Mouse (Mus musculus) forebrain, embryonic 16.5 days (tissue): ENCODE data around the gene Ccdc69. TPM values are rescaled to one million over a fixed set of nuclear protein-coding genes. Genes with fewer than 3 reads are reported as not detected.

Experiments used
- ATAC-seq: fragments of 200-750 bp; cut with Nextera tagmentation; 2 replicates; pipeline ENCODE4 v1.8.0; 2017; ENCODE audit warnings: mild to moderate bottlenecking, moderate library complexity
- H3K27ac ChIP-seq: fragments of 300-500 bp; sonication (generic); 2 replicates; pipeline ENCODE4 v1.5.1; 2014; ENCODE audit warnings: low read length, control low read depth
- H3K27me3 ChIP-seq: fragments of 300-500 bp; sonication (generic); replicated peaks from 2 replicates; pipeline ENCODE4 v1.6.1; 2014; ENCODE audit warnings: low read length; ENCODE audit not compliant: control insufficient read depth, insufficient read depth
- H3K36me3 ChIP-seq: fragments of 300-500 bp; sonication (generic); 2 replicates; pipeline ENCODE4 v1.6.1; 2014; ENCODE audit not compliant: control insufficient read depth, insufficient read depth
- H3K4me1 ChIP-seq: fragments of 300-500 bp; sonication (generic); replicated peaks from 2 replicates; pipeline ENCODE4 v1.6.1; 2014; ENCODE audit warnings: low read length; ENCODE audit not compliant: control insufficient read depth, insufficient read depth
- H3K4me2 ChIP-seq: fragments of 300-500 bp; sonication (generic); 2 replicates; pipeline ENCODE4 v1.6.1; 2014; ENCODE audit warnings: mild to moderate bottlenecking, low read length, control low read depth
- H3K4me3 ChIP-seq: fragments of 300-500 bp; sonication (generic); replicated peaks from 2 replicates; pipeline ENCODE4 v1.5.1; 2014; ENCODE audit warnings: mild to moderate bottlenecking, low read length, control low read depth
- H3K9ac ChIP-seq: fragments of 300-500 bp; sonication (generic); replicated peaks from 2 replicates; pipeline ENCODE4 v1.6.1; 2014; ENCODE audit warnings: low read depth, low read length, control low read depth
- H3K9me3 ChIP-seq: fragments of 300-500 bp; sonication (generic); 2 replicates; pipeline ENCODE4 v1.6.1; 2016; ENCODE audit warnings: low read length; ENCODE audit not compliant: control insufficient read depth
- WGBS: fragments of 180-500 bp; shearing (Covaris S2); extraction: QIAGEN DNeasy Blood & Tissue Kit; methylation state at CpG from one replicate; pipeline ENCODE4 v1.1.7; 2014; 5-methylcytosine and 5-hydroxymethylcytosine counted together
- polyA plus RNA-seq: library from polyadenylated mRNA; unstranded; fragments of >200 nt; fragmentation: Nextera tagmentation; extraction: Ambion mirVana; gene quantifications from 2 replicates; pipeline ENCODE4 v1.2.1, GENCODE M21; 2015

The Ccdc69 gene
- polyA plus RNA-seq, 1 experiment from 2014 or later = 0.29 TPM

GRCm38 (mm10) chr11:55021859-55022258, 56.1 kb downstream of the Ccdc69 start:
- Histone ChIP-seq H3K4me3 (no peak overlapping the region), H3K27ac (peak overlapping the region; percentile 85), H3K27me3 (no peaks in the 10 kb centered on the region), H3K4me1 (peaks cover 37% of the 10 kb centered on the region), H3K9ac (no peak overlapping the region), H3K4me2 (no peak overlapping the region), H3K9me3 (no peaks in the 10 kb centered on the region), H3K36me3 (no peaks in the 10 kb centered on the region)
- no peak for ATAC-seq
- 54% methylated on average over 6 of the region's 6 CpGs for WGBS

DNA sequence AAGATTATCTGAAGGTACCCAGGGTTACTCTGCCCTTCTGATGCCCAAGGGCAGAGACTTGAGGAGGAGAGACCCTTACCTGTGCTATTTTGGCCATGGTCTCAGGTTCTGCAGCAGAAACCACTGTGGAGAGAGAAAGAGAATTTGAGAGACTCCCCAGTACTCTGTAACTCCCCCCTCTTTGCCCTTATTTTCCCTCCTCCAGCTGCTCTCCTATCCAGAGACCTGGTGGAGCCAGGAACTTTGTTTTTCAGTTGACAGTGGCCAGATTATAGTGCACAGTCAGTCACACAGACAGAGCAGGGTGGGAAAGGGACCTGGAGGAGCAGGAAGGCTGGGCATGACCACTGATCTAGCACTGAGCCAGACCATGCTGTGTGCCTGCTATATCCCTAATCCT, 56.5 kb downstream of the Ccdc69 start:
- no peak for ATAC-seq
- Histone ChIP-seq H3K9ac (no peak overlapping the region), H3K4me1 (peaks cover 36% of the 10 kb centered on the region), H3K9me3 (no peaks in the 10 kb centered on the region), H3K4me2 (no peak overlapping the region), H3K27me3 (no peaks in the 10 kb centered on the region), H3K4me3 (no peak overlapping the region), H3K27ac (no peak overlapping the region), H3K36me3 (no peaks in the 10 kb centered on the region)

- Histone ChIP-seq H3K9me3 (no peaks in the 10 kb centered on the region), H3K4me1 (peaks cover 40% of the 10 kb centered on the region), H3K27ac (no peak overlapping the region), H3K27me3 (no peaks in the 10 kb centered on the region), H3K4me3 (no peak overlapping the region), H3K4me2 (no peak overlapping the region), H3K36me3 (no peaks in the 10 kb centered on the region), H3K9ac (no peak overlapping the region)
- WGBS = 96% methylated on average over 2 of the region's 2 CpGs
- no peak for ATAC-seq
These were observed 58.2 kb downstream of the Ccdc69 start for GRCm38 (mm10) chr11:55019711-55020110.

DNA sequence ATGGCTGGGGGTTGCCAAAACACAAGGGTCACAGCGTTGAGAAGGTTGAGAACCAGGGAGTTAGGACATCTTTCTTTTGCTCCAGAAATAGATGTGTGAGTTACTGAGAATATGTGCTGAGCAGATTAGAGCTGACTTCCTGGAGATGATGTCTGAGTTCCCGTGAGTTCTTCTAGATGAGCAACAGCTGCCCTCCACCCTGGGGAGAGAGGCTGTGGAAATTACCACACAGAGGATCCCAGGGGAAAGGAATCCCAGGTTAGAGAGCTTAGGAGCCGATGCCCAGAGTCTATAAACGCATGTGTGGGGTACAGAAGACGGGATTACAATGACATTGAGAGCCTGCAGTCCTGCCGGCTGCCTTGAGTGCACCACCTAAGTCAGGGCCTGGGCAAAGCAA, 59.9 kb downstream of the Ccdc69 start:
- Histone ChIP-seq H3K4me2 (no peak overlapping the region), H3K36me3 (no peaks in the 10 kb centered on the region), H3K4me1 (peaks cover 25% of the 10 kb centered on the region), H3K27me3 (no peaks in the 10 kb centered on the region), H3K27ac (no peak overlapping the region), H3K4me3 (no peak overlapping the region), H3K9me3 (no peaks in the 10 kb centered on the region), H3K9ac (no peak overlapping the region)
- 87% methylated on average over 6 of the region's 6 CpGs for WGBS
- ATAC-seq = no peak

DNA sequence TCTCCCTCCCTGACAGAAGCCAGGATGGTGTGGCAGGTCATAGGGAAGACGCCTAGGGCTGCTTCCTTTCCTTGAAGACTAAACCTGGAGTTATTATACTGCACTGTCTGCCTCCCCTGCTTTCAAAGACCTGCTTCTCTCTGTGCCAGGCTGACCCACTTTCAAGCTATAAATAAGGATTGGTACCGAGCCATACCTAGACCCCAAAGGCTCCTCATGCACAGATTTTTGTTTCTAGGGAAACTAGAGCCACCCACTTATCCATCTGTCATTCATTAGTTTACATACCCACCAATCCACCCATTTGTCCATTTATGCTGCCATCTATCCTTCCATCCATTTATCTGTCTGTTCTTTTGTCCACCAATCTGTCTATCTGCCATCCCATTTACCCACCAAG, 60.7 kb downstream of the Ccdc69 start:
- no peaks in the 10 kb centered on the region for H3K9me3 ChIP-seq
- no peaks in the 10 kb centered on the region for H3K36me3 ChIP-seq
- H3K27ac ChIP-seq = no peak overlapping the region
- peaks cover 17% of the 10 kb centered on the region for H3K4me1 ChIP-seq
- H3K4me3 ChIP-seq = no peak overlapping the region
- no peak overlapping the region for H3K4me2 ChIP-seq
- ATAC-seq = no peak
- WGBS = 73% methylated on average over 2 of the region's 2 CpGs
- H3K9ac ChIP-seq = no peak overlapping the region
- no peaks in the 10 kb centered on the region for H3K27me3 ChIP-seq

GRCm38 (mm10) chr11:55016758-55017157, 61.2 kb downstream of the Ccdc69 start:
- no peak overlapping the region for H3K27ac ChIP-seq

DNA sequence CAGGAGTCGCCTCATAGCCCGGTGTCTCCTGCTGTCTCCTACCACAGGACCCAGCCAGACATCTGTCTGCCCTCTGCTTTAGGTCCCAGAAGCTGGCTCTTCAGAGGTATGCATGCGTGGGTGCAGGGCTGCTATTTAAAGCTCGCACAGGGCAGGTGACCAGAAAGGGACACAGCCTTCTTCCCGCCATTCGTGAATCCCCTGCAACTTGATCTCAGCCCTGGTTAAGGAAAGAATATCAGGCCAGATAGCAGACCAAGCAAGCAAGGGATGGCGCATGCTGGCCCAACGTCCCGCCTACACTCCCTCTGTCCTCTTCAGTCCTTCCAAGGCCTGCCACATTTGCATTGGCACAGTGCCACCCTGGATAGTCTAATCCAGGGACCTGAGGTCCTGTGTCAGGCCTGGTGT, 62.1 kb downstream of the Ccdc69 start:
- 0 out of 2 replicates have a peak, but pooled peaks cover 2% of the 10 kb centered on the region for H3K36me3 ChIP-seq
- H3K9me3 ChIP-seq = no peaks in the 10 kb centered on the region
- no peak overlapping the region for H3K4me3 ChIP-seq
- 44% methylated on average over 9 of the region's 9 CpGs for WGBS
- peaks cover 13% of the 10 kb centered on the region for H3K4me1 ChIP-seq
- H3K4me2 ChIP-seq = no peak overlapping the region
- H3K27ac ChIP-seq = peak overlapping the region; percentile 66
- no peaks in the 10 kb centered on the region for H3K27me3 ChIP-seq
- H3K9ac ChIP-seq = 0 out of 2 replicates have a peak overlapping the region, but pooled peaks have one; percentile 12
- peak; percentile 82 for ATAC-seq

More at GRCm38 (mm10) chr11:55016758-55017157, 61.2 kb downstream of the Ccdc69 start:
- H3K9me3 ChIP-seq = no peaks in the 10 kb centered on the region
- no peaks in the 10 kb centered on the region for H3K36me3 ChIP-seq
- 59% methylated on average over 1 of the region's 1 CpGs for WGBS
- ATAC-seq = no peak
- H3K4me1 ChIP-seq = peaks cover 13% of the 10 kb centered on the region
- H3K9ac ChIP-seq = no peak overlapping the region
- H3K4me3 ChIP-seq = no peak overlapping the region
- H3K4me2 ChIP-seq = no peak overlapping the region
- H3K27me3 ChIP-seq = no peaks in the 10 kb centered on the region

DNA sequence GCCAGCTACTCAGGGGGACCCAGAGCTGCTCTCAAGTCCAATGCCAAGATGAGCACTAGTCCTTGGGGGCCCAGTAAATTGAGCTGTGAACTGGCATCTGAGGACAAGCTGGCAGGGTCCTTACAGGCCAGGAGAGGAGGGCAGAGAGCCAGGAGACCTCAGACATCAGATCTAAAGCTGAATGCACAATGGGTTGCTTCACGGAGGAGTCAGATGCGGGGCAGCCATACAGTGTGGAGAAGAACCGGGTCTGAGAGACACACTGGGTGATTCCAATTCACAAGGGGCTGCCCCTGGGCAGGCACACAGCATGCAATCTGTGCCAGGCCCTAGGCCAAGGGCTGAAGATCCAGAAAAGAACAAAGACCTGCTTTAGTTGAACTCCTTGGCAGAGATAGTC, 62.7 kb downstream of the Ccdc69 start:
- H3K4me3 ChIP-seq = no peak overlapping the region
- 31% methylated on average over 3 of the region's 3 CpGs for WGBS
- H3K27ac ChIP-seq = peak overlapping the region; percentile 66
- H3K9ac ChIP-seq = no peak overlapping the region
- no peaks in the 10 kb centered on the region for H3K27me3 ChIP-seq
- peak; percentile 57; the same call in 1 of the 2 replicates for ATAC-seq
- H3K4me1 ChIP-seq = peaks cover 13% of the 10 kb centered on the region
- H3K4me2 ChIP-seq = no peak overlapping the region
- peaks cover 7% of the 10 kb centered on the region; the same call in 1 of the 2 replicates for H3K36me3 ChIP-seq
- no peaks in the 10 kb centered on the region for H3K9me3 ChIP-seq

- H3K4me1 ChIP-seq = peaks cover 13% of the 10 kb centered on the region
- no peak overlapping the region for H3K9ac ChIP-seq
- no peaks in the 10 kb centered on the region for H3K27me3 ChIP-seq
- no peak for ATAC-seq
- WGBS = 83% methylated on average over 6 of the region's 6 CpGs
- H3K9me3 ChIP-seq = no peaks in the 10 kb centered on the region
- peaks cover 9% of the 10 kb centered on the region for H3K36me3 ChIP-seq
- H3K27ac ChIP-seq = no peak overlapping the region
- no peak overlapping the region for H3K4me2 ChIP-seq
- H3K4me3 ChIP-seq = no peak overlapping the region
These were observed 64.1 kb downstream of the Ccdc69 start for GRCm38 (mm10) chr11:55013802-55014201.
